Mouse (Mus musculus) cerebellum, postnatal 36 days (tissue): ENCODE results near the gene Cacna2d2.

Source experiments
- DNase-seq, 2 experiments: peaks; one replicate each; pipeline ENCODE4 v3.0.0; 2021 to 2022; ENCODE audit warnings: mixed read lengths in 2 of 2

Gene Cacna2d2

DNA sequence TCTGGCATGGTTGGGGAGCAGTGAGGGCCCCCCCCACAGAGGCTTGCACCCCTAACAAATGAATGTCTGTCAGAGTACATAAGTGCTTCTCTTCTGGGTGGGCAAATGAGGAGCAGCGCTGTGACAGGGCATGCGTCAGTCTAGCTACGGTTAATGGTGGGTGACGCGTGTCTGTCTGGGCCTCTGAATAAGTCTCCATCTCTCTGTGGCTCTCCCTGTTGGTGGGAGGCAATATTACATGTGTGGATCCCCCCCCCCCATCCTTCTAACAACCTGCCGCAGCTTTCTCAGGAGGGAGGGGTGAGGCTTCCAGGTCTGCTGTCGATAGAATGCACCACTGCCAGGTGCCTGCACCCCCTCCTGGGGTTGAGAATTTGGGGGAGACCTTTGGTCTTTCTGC is 3.7 kb downstream of the Cacna2d2 start:
- DNase-seq = no peak

DNA sequence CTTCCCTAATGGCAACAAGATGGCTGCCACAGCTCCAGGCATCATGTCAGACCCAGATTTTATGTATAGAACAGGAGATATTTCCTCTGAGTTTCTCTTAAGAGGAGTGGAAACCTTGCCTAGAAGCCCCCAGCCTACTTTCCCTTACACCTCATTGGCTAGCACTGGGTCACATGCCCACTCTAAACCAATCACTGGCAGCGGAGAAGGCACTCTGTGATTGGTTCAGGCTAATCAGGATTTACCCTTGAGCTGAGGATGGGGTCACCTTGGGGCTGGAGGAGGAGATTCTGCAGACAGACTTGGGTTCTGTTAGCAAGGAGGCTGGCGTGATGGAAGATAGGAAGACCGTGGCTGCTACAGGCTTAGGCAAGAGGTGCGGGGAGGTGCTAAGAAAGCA is 10.0 kb downstream of the Cacna2d2 start:
- no peak for DNase-seq

DNA sequence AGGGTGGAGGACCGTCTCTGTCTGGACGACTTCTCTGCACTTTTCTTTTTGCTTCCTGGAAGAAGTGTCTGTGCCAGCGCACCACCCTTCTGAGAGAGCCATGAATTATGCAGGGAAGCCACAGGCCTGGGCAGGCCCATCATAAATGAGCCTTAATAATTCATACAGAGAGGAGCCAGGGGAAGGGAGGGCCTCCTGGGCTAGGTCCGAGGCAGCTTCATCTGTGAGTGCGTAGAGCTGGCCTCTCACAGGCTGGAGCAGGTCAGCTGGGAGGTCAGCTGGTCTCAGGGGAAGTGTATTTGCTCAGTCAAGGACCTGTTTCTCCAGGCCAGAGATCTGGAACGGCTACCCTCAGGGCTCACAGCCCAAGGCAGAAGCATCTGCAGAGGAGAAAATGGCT is 17.7 kb downstream of the Cacna2d2 start:
- no peak for DNase-seq

DNA sequence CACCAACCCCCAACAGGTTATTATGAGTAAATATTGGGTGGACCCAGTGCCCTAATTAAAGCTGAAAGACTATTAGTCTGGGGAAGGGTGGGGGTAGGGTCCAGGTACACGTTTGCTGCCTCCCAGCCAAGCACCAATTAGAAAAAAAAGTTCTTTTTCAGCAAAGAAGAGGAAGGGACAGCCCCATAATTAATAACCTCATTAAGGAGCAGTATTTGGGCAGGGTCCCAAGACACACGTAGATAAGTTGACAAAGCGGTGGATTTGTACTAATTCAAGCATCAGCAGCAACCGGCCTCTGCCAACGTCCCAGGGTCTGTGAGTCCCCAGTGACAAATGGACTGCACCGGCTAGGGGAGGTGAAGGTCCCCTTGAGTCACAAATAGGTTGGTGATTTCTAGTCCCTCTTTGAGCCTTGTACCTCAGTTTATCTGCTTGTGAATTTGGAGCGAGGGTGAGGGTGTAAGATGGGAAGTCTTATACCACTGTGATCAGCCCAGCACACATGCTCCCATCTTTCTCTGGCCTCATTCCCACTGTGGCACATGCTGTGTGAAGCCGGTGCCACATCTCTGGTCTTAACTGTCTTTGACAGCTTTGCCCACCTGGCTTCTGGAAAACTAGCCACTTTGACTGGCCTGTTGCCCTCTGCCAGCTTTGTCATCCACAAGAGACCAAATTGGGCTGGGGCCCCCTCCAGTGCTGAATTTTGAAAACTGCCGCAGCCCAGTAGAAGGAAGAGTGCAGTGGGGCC is 20.3 kb downstream of the Cacna2d2 start:
- no peak for DNase-seq

DNA sequence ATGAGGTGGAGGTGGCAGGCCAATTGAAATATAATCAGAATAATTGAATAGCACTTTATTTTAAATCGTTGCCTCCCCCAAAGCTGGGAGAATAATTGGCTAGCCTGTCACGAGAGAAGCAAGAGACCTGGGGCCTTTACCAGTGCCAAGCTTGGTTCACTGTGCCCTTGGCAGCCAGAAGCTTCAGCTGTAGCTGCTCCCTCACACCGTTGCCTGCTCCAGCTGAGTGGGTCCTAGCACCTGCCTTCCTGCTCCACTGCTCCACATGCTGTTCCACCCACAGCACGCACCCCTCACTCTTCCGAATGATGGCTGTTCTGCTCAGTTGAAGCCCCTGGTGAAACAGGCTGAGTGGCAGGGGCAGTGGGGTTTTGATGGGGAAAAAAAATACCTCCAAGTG is 21.5 kb downstream of the Cacna2d2 start:
- no peak for DNase-seq

DNA sequence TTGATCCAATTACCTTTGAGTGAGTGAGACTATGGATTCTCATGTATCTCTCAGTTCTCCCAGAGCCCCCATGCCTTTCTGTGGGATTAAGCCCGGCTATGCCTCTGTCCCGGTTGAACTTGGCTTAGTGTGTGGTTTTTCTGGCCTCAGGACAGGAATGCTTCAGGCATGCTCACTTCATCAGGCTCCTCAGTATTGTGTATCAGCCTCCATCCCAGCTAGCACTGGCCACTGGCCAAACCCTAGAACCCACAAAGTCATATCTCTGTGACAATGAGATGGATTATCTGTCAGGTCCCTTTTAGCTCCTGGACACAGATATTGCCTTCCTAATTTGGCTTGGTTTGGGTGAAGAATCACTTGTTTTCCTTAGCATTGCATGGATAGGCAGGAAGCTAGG is 23.5 kb downstream of the Cacna2d2 start:
- no peak for DNase-seq

DNA sequence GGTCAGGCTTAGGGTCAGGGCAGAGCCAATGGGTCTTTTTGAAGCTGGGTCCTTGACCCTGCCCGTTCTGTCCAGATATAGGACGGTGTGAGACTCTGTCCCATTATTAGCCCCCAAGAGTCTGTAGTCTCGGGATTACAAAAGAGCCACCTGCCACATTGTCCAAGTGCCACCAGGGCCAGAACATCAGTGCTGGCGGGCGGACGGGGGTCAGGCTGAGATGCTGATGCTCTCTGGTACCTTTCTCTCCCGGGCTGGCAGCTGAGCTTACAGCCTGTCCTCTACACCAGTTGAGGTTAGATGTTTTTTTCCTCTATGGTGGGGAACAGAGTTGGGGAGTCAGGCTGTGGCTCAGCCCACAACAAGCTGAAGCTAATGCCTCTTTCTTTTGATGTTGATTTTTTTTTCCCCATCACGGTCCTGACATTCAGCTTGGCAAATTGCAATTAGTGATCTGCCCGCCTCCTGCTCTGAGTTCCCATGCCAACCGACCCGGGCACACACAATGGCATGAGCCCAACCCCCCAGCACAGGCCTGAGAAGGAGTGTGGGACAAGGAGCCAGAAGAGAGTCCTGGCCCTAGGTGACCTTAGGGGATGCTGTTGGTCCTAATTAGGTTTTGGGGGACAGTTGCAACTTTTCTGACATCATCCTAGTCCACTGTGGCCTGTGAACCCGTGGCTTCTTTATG is 25.2 kb downstream of the Cacna2d2 start:
- DNase-seq = peak; percentile 46 to 54

DNA sequence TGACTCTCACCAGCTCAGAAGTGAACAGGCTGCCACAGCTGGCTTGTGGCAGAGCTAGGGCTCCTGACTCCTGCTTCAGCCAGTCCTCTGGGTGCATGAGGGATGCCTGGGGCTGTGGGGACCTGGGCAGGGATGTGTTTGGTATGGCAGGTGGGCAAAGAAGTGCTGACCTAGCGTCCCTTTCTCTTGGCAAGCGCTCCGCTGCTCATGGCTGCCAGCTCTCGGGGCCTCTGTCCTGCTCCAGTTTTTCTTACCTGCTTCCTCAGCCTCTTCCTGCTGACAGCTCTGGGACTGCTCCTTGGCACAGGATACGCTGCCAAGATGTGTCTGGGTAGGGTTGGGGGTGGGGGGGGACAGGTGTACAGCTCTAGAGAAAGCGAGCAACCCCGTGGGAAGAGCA is 28.5 kb downstream of the Cacna2d2 start:
- DNase-seq = peak; percentile 59 to 67

DNA sequence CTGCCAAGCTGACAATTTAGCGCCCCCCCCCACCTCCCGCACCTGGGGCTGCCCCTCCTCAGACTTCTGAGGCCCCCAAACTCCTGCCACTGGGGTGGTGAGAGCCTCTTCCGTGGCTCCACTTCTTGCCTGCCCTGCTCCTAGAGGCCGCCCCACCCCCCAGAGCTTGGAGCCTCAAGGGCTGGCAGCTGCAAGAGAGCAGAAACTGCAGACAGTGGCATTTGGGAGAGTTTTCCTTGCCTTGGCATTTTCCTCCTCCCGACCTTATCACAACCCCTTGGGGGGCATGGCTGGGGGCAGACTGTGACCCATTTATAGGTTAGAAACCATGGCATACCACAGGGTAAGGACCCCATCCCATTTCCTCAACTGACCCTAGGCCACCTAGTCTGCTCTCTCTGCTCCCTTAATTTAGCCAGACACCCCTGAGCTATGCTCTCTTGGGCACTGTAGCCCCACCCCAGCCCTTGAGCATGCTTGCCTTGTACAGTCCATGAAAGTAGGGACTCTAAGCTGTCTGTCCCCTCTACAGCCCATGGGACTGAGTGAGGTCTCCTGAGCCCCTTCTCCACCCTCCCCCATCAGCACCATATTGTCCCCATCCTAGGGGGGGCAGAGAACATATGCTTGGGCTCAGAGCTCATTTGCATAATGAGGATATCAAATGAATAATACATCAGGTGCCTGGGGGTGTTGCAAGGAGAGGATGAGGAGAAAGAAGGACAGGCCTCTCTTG is 29.2 kb downstream of the Cacna2d2 start:
- peak in 1 of 2 experiments; percentile 26 for DNase-seq

DNA sequence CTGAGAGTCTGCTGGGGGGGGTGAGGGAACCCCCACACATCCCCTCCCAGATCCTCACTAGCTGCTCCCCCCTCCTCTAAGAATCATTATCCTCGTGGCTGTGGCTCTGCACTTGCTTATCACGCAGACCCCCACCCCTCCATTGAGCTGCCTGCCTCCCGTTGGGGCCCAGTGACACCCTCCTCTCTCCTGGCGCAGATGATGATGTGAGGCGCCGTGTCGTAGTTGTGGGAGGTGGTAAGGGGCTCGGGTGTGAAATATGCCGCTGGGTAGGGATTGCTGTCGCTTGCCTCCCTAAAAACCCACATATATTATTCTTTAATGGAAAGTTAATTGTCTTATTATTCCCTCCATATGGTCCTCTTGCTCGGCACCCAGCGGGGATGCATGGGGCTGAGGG is 31.0 kb downstream of the Cacna2d2 start:
- no peak for DNase-seq

DNA sequence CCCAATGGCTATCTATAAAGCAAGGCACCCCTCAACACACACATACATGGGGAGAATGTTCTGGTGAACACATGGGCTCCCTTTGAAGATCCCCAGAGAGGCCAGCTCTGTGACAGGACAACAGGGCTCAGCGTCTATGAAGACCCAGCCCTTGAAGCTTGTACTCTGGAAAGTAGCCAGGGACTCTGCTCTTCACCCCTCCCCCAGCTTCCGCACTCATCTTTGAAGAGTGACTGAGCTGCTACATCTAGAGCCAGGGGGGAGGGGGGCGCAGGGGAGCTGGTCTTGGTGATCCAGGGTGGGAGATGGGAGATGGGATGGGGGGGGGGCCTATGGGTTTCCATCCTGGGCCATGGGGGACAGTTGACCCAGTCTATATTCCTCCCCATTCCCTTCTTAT is 33.1 kb downstream of the Cacna2d2 start:
- no peak for DNase-seq

DNA sequence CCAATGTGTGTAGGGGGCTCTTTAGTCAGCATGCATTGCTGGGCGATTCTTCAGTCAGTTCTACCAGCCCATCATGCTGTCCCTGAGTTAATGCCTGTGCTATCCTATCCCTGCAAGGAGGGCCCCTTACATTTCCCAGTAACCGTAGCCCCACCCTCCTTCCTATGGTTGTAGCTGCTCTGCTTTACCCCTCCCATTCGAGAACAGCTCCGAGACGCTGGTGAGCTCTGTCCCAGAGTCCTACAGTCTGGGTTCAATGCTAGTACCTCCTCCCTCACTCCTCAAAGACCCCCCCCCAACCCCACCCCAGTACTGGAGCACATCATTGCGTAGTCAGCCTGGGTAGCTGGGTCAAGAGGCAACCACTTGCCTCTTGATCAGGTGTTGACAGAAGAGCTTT is 35.4 kb downstream of the Cacna2d2 start:
- DNase-seq = no peak

DNA sequence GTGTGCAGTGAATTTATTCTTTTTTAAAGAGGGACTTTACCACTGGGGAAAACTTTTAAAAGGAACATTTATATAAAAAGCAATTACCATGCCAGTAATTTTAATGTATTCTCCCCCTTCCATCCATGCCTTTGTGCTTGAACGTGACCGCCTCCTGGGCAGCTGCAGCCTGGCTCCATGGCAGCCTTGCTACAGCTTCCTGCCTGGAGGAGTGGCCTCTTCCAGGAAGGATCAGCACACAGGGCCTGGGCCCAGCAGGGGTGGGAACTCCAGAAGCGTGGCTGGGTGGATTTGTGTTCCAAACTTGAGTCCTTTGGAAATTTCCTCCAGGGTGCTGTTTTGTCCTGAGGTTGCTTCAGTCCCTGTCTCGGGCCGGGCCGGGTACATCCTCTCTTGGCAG is 35.9 kb downstream of the Cacna2d2 start:
- DNase-seq = no peak

DNA sequence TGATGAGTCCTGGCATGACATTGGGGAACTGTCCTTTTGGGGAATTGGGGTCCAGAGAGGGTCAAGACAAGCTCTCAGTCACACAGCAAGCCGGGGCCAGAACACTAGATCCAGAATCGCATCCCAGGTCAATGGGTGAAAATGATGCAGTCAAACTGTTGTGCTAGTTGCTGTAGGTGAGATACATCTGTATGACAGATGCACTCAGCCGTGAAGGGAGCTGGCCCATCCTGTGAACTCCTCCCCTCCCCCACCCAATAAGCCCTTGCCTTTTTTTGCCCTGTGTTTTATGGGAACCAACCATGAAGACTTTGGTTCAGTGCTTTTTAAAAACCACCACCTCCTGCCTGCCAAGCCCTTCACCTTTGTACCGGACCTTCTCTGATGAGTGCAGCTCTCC is 43.5 kb downstream of the Cacna2d2 start:
- DNase-seq = no peak

DNA sequence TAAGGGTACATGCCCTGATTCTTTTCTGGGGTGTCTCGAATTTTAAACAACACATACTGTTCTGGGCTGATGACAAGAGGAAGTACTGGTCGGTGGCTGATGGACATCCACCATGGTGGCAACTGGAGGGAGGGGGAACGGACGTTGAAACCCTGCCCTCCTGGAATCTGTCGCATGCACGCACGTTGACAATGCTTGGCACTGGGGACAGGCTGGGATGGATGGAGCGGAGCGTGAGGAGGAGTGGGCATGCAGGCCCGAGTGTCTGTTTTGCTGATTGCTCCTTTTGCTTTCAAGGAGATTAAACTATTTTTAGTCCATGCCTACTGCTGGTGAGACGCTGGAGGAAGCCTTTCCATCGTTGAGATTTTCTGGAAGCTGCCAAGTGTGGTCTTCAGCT is 43.9 kb downstream of the Cacna2d2 start:
- no peak for DNase-seq

DNA sequence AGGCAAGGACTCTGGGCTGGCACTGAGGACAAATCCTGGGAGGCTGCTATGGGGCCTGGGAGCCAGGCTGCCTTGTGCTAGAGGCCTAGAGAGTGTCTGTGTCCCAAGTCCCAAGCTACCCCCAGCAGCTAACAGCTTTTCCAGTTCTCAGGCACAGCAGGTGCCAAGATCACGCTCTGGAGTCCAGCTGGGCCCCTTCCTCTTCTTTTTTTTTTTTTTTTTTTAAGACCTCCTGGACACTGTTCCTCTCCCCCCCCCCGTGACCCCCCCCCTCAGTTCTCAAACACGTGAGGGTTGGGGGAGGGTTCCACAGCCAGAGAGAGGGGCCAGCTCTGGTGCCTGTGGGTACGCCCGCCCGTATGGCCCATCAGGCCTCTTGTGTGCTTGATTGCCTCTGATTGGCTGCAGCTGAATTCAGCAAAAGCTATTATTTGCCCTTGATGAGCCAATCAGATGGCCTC is 45.6 kb downstream of the Cacna2d2 start:
- no peak for DNase-seq

DNA sequence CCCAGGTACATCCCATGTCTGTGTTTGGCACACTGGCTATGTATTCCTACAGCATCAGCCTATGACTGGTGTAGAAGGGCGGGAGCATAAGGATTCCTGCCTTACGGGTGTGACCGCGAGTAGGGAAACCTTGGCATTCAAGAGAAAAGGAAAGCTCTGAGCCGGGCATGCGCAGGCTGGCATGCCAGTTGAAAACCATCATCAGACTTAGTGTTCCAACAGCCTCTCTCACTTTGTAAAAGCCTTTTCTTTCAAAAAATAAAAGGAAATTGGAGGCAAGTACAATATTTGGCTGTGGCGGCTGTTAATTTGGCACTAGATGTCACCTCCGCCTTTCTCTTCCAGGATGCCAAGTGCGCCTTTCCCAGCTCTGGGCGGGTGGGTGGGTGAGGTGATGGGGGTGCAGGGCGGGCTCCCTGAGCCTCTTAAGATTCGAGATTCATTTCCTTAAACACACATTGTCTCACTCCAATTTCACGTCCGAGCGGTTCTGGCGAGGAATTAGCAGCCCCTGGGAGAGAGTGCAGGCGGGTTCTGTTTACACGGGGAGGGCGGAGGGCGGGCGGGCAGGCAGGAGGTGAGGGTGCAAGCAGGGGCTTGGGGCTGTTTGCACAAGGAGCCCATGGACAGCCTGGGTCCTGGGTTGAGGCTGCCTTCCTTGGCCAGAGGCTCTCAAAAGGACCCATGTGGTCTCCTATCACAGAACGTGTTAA is 49.5 kb downstream of the Cacna2d2 start:
- no peak for DNase-seq

DNA sequence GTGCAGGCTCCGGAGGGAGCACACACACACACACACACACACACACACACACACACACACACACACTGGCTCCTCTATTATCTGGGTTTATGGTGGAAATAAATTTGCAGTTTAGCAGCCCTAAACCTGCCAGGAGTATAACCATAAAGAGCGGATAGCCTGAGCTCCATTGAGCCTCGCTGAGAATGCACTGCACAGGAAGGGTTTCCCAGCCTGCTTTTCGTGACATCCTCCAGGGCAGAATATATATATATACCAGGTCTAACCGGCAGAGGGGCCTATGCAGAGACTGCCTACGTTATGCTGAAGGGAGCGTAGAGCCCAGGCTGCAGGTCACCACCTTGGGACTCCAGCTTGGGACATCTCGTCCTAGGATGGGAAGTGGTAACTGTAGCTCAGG is 52.0 kb downstream of the Cacna2d2 start:
- no peak for DNase-seq

DNA sequence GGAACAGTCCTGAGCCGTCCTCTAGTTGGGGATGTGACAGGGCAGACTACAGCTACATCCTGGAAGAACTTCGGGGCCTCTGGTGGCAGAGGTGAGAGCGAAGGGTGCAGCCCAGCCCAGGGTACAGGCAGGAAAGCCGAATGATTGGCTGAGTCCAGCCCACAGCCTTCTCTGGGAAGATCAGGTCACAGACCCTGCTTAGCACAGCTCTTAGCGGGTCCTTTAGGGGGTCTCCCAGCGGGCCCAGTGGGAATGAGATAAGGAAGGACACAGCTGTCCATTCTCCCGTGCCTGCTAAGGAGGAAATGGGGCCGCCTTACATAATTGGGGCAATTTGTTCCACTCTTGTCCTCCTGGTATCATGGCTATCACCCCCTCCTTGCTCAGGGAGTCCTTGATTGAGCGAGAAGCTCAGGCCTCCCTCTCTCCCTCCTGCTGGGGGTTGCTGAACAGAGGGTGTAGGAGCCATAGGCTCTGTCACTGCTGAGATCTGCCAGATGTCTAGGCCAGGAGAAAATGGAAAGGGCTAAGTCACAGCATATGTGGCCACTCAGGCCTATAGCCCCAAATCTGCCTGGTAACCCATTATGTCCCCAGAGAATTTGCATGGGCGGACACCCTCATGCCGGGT is 52.6 kb downstream of the Cacna2d2 start:
- DNase-seq = no peak

DNA sequence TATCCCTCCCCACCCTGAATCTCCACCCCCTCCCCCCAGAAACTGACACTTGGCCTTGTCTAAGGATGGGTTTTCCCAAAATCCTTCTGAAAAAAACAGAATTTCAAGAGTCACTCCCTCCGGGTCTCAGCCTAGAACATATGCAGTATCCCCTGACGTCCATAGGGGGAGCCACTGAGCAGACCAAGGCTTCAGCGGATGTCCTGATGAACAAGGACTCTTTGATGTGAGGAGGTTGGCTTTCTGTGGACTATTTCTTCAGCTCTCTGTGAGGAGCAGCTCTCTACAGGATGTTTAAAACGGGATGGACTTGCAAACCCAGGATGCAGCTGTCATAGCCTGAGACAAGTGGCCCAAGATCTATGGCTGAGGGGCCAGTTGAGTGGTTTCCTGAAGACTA is 53.1 kb downstream of the Cacna2d2 start:
- peak; percentile 30 to 36 for DNase-seq

DNA sequence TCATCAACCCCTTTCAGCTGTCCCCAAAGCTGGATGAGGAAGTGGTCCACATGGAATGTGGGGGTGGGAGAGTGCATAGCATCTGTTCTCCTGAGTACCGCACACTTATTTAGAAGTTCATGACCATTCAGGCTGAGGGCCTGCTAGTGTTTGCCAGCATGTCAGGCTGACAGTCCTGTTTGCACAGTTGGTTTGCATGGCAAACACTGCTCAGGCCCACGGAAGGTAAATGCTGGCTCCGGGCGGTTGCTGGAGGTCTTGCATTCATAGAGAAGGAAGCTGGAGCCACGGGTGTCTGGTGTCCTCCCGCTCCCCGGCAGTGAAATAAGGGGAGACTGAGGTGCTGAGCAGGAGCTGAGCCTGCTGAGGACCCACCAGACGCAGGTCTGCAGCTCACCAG is 53.7 kb downstream of the Cacna2d2 start:
- no peak for DNase-seq

DNA sequence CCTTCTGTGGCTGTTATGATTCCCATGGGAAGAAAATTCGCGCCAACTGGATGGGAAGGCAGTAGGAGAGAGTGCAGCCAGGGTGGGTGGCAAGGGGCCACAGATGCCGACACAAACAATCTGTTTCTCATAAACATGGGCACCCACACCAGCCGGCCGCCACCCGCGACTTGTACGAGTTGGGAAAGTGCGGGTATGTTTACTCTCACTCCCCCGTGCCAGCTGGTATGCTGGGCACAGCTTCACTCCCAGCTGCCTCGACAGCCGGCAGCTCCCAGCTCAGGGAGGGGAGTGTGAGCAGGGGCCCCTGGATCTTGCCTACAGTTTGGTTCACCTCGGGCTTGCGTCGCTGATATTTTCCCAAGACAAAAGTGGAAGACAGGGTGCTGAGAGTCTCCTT is 57.3 kb downstream of the Cacna2d2 start:
- peak in 1 of 2 experiments; percentile 24 for DNase-seq

DNA sequence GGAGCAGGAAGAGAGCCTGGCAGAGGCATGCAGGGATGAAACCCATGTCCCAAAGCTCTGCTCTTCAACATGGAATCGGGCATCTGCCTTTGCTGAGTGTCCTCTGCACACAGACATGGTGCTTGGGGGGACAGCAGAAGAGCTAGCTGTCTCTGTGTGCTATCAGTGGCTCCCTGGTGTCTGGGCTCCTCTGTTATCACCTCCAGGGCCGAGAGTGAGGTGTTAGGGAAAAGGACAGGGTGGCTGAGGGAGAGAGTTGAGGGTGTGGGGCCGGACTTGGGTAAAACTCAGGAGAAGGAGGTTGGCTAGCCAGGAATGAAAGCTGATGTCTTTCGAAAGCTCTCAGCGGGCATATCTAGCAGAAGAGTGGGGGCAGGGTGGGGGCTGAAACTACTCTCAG is 63.5 kb downstream of the Cacna2d2 start:
- DNase-seq = no peak
